Mouse (Mus musculus): ENCODE measurements at regions not wholly inside any gene's neighbourhood (a gene's known extent, or its start where the extent isn't known, plus 50 kb on each side); places are given as distances from the start of the nearest gene placed in this dataset.

DNA sequence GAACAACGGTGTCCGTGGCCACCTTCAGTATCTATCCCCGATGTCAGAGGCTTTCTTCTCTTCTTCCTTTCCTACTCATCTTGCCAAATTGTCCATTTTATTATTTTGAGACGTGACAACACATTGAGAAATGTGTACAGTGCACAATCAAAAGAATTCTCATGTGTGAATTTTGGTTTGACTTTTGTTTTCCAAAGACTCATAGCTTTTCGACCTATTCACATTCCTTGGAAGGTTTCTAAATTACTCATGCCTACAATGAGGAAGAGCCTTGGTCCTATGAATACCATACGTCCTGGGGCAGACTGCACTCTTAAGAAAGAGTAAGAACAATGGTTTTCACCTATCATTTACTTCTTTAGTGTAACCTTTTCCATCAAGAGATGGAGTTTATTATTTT, 106.5 kb upstream of the Mmadhc start:
- TF ChIP-seq MAFK (IDR thresholded peaks at IDR 0.05; ENCODE audit: insufficient read depth, low read depth, low read length) = no peak
- no peak for TF ChIP-seq ZC3H11A (IDR thresholded peaks at IDR 0.05; ENCODE audit: borderline replicate concordance, low read depth, low read length)
- TF ChIP-seq ZNF384 (IDR thresholded peaks at IDR 0.05; ENCODE audit: low read depth, low read length) = no peak
- no peak for TF ChIP-seq HCFC1 (IDR thresholded peaks at IDR 0.05; ENCODE audit: borderline replicate concordance, insufficient read depth, low read length)
- TF ChIP-seq CHD2 (IDR thresholded peaks at IDR 0.05; ENCODE audit: low read depth, low read length) = no peak
